Mouse (Mus musculus): ENCODE measurements around the gene Plekha8.

- TF ChIP-seq POLR2A (IDR thresholded peaks at IDR 0.05; ENCODE audit: borderline replicate concordance, low read depth, low read length) (no peak), CTCF (IDR thresholded peaks at IDR 0.05; ENCODE audit: low read depth, low read length) (no peak)
Observed at GRCm38 (mm10) chr6:54686946-54687737, 92.2 kb downstream of the Plekha8 start.
